Mouse (Mus musculus): ENCODE data around the gene Larp7.

Larp7 gene

DNA sequence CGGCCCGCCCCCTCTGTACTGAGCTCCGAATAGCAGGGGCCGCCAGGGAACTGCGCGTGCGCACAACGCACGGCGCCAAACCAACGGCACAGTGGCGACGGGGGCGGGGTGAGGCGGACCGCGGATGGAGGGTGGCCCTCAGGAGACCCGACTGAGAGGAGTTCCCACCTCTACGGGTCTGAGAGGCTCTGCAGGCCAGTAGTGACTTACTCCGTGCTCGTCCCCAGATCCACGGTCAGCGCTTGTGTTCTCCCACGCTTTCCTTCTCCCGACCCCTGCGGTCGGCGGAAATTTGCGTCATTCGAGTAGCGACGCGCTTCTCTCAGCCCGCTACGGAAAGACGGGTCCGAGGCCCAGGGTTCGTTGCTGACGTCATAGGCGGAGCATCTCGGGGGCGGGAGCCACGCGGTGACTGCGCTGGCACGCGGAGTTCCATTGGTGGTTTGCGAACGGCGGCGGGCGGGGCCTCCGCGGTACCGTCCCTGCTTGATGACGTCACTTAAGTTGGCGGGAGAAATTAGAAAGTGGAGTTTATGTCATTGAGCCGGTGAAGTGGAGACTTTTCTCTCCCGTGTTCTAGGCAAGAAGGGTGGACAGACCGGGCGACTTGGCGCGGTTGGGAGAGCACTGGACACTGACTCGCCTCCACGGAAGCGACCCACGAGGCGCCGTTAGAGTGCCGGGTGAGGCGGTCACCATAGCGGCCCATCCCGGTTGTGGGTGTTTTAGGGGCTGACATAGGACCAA lies at the start of gene Larp7, which contains the start of gene Zgrf1:
Gene Larp7, minus strand, starts transcription at position 377 of the 747 bp plus-strand sequence.
Gene Zgrf1, plus strand, starts transcription at position 517 of the 747 bp plus-strand sequence.
- ATAC-seq (ENCODE audit: low TSS enrichment) = peak; percentile 98

DNA sequence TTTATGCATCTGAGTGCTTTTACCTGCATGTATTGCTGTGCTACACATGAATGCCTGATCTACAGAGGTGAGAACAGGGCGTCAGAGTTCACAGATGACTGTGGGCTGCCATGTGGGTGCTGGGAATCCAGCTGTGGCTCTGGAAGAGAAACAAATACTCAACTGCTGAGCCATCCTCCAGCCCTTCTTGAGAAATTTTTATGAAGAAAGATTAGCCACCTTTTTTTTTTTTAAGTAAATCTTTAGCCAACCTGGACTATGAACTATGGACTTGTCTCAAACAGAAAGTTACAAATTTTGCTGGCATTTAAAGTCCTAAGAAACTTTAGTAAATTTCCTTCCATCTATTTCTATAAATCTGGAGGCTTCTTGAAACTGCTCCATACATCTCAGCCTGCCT lies 44.0 kb upstream of the Larp7 start:
- ATAC-seq (ENCODE audit: low TSS enrichment) = no peak

DNA sequence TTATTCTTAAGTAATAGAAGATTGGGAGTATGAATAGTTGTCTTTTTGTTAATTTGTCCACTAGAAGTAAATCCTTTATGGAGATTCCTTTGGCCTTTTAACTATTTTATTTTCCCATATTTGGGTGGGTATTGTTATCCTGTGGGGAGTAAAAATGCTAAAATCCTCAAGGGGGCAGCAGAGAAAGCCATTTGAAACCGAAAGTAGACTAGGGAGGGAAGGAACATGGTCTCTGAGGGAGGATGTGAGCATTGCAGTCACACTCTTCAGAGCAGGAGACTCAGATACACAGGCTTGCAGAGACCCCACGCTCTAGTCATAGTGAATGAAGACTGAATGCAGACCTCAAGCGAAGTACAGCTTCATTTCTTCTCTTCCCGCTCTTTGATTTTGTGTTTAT lies 19.4 kb upstream of the Larp7 start:
- ATAC-seq (ENCODE audit: low TSS enrichment) = peak; percentile 98

DNA sequence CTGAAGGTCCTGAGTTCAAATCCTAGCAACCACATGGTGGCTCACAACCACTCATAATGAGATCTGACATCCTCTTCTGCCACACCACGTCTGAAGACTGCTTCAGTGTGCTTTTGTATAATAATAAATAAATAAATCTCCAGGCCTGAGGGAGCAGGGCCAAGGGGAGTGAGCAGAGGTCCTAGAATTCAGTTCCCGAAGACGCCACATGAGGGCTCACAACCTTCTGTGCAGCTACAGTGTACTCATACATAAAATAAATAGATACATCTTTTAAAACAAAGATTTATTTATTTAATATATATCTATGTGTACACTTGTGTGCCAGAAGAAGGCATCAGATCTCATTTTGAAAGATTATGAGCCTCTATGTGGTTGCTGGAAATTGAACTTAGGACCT lies 12.0 kb upstream of the Larp7 start:
- ATAC-seq (ENCODE audit: low TSS enrichment) = no peak

DNA sequence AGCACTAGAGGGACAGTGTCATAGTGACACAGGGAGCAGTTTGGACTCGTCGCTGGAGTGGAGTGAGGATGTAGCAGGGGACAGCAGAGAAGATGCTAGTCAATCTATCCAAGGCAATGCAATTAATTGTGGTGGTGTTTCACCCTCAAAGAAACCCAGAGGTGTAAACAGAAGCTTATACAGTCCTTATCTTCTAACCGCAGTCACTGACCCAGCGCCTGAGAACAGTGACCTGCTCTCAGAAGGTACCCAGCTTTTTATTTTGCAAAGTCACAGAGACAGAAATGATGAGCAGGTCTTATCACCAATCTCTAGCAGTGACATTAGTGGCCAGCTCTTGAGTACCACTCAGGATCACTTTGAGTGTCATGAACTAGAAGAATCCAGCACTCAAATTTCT lies 9.8 kb upstream of the Larp7 start:
- no peak for ATAC-seq (ENCODE audit: low TSS enrichment)

DNA sequence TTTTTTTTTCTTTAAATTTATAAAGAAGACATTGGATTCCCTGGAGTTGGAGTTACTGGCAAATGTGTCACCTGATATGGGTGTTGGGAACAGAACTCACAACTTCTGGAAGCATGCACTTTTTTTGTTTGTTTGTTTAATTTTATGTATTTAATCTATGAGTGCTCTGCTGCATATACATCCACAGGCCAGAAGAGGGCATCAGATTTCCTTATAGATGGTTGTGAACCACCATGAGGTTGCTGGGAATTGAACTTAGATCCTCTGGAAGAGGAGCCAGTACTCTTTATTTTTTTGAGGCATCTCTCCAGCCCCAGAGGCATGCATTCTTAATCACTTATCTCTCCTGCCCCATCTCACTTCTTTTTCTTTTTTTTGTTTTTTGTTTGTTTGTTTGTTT lies 5.1 kb upstream of the Larp7 start:
- no peak for ATAC-seq (ENCODE audit: low TSS enrichment)

DNA sequence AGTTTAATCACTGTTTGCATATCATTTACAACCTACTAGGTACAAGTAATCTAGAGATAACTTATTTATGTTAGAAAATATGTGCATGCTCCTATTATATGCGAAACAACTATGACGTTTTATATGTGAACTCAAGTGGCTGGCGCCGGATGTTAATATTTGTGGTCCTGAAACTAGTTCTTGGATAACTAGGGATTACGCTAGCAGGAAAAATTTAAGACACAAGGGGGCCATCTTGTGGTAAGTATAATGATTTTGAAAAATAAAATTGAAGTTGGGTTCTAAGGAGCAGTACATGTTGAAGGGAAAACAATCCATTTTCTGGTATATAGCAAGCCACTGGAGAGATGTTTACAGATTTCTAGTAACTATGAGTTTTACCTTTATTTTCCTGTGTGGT lies 1.6 kb upstream of the Larp7 start:
- no peak for ATAC-seq (ENCODE audit: low TSS enrichment)

DNA sequence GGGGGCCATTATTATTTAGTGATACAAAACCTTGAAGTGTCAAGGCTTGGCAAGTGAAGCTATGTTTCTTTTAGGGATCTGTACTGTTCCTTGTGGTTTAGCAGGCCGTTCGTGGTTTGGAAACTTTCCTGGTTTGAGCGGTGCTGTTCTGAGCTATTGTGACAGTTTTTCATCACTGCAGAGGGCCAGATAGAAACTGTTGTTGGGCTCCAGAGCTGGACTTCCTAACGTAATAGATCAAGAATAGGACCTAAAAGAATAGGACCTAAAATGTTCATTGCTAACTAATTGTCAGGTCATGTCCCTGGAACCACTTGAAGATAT lies 533 bp upstream of the Larp7 start:
- ATAC-seq (ENCODE audit: low TSS enrichment) = no peak

DNA sequence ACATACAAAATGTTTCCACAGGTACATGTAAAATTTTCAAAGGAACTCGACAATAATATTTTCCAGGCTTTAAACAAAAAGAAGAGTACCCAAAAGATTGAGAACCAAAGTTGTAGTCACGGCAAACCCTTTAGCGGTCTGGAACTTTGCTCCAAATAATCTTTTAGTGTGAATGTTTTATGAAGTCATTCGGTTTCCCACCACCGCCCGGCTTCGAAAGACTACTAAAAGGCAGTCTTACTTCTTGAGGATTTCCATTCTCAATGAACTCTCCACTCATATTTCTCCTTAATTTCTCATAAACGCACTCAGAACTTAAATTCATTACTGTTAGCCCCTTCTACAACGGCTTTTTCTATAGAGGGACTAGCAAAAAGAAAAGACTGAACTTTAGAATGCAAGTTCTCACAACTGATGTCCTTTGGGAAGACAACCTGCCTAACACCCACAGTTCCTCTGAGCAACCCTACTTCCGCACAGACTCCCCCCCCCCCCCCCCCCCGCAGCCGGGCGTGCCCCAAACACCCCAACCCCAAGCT lies 646 bp downstream of the Larp7 start:
- ATAC-seq (ENCODE audit: low TSS enrichment) = no peak; the same call in 1 of the 2 replicates

DNA sequence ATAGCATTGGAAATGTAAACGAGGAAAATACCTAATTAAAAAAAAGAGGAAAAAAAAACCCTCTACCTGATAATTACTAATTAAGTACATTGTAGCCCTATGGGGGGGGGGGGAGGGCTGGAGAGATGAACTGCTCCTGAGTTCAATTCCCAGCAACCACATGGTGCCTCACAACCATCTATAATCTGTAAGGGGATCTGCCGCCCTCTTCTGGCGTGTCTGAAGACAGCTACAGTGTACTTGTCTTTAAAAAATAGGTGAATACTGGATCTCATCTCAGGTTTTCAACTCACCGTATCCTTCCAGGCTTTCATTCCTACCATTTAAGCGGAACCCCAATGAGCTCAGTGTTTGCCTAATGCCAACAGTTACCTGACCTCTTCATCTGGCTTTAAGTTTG lies 5.3 kb downstream of the Larp7 start:
- ATAC-seq (ENCODE audit: low TSS enrichment) = no peak

DNA sequence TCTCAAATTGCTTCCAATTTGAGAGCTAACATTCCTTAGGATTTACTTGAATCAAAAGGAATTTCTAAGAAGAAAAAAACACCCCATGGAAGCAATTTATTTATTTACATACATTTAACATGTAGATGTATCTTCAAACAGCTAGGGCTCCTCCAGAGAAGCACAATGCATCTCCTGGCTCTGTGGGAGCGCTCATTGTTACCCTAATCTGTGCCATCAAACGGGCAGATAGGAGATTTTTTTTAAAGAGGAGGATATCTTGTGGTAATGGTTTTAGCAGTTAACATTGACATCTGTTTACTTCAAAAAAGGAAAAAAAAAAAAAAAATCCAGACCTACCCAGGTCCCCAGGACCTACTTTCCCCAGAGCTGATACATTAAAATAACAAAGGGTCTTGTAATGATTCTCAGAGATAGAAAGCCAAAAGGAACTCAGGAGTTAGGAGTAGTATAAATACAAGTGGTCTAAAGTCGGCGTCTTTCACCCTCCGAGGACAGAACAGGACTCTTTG lies 8.5 kb downstream of the Larp7 start:
- ATAC-seq (ENCODE audit: low TSS enrichment) = no peak

DNA sequence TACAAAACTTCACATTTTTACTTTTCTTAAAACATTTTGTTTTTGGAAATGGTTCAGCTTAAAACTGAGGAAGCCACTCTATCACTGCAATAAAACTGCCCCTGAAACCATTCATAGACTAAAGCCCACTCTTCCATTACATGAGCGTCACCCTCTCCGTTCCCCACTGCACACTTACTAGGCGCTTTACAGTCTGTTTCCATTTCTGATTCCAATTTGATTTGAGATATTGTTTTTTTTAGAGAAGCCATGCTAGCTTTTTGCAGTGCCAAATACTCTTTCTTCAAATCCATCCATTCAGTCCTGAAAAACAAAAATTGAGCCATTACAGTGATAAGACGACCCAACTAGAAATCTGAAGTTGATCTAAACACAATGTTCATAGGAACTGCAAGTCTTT lies 9.2 kb downstream of the Larp7 start:
- ATAC-seq (ENCODE audit: low TSS enrichment) = no peak

DNA sequence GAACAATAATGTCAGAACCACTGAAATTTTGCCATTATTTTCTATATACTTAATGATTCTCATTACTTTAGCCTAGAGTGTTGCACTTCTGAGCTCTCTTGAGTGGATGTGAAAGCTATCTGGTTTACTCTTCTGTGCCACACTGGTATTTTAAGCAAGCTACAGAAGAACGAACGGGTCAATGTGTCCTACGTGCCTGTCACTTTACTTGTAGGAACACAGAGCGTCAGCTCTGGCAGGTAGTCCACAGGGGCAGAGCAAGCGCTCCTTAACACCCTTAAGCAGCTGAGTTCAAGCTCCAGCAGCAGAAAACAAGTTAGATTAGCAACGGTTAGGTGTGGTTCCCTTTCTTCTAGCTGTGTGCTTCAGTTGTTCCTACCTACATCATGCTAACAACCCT lies 14.0 kb downstream of the Larp7 start:
- ATAC-seq (ENCODE audit: low TSS enrichment) = no peak

DNA sequence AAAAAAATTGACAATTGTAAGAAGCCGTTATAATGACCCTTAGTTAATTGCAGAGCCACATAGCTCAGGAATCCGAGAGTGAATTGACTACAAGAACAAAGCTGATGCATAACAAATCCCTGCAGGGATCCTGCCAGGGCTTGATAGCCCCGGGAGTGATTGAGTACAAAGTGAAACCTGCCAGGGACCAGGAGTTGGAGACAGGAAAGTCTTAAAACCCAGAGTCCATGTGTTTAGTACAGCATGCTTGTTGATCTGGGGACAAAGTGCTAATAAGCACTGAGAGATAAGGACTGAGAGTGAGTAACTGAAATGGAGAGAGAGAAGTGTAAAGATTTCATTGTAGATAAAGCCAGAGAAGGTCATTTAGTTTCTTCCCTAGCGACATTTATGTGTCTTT lies 22.9 kb downstream of the Larp7 start:
- ATAC-seq (ENCODE audit: low TSS enrichment) = no peak

DNA sequence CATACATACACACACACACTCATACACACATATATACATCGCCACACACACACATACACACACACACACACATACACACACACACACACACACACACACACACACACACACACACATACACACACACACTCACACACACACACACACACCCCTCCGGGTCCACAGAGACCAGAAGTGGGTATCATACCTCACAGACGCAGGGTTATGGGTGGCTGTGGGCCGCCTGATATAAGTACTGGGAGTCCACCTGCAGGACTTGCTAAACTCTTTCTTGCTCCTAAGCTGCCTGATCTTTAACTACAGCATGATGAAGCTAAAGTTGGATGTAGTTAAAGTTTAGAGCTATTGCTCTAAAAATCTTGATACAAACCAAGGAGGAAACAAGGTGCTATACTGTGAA lies 23.3 kb downstream of the Larp7 start:
- no peak for ATAC-seq (ENCODE audit: low TSS enrichment)

DNA sequence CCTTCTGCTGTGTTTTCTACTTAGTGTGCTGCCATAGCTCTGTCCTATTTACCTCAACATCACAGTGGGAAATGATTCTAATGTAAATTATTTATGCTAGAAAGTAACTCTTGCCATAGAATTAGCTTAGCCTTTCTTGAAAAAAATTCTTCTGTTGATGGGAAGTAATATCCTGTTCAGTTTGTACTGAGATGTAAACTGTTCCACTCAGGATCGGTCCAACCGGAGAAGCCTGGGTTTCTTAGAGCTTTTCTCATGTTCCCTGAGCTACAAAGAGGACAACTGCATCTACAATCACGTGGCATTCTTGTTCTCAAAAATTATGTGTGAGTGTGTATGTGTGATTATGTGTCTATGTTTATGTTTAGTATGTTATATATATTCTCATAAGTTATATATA lies 23.9 kb downstream of the Larp7 start:
- ATAC-seq (ENCODE audit: low TSS enrichment) = no peak

DNA sequence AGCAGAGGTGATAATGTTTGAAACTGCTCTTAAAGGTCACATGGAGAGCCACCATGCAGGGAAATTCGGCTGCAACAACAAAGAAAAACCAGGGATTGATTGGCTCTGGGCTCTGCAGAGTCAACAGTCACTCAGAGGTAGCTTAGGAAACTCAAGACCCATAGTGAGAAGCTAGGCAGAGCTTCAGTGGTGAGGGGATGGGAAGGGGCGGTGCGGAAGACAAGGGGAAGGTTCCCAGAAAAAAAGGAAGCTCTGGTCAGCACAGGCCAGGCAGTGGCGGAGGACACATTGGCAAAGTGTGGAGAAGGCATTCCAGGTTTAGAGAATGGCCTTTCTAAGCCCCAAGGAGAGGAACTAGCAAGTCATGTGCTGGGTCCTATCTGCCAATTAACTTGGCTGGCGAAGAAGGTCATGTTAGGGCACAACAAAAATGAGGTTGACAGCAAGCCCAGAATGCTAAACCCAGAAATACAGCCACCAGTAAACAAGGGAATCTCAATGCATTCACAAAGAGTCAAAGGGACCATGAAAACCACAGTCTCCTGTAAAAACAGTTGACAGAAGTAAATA lies 25.6 kb downstream of the Larp7 start:
- no peak for ATAC-seq (ENCODE audit: low TSS enrichment)

DNA sequence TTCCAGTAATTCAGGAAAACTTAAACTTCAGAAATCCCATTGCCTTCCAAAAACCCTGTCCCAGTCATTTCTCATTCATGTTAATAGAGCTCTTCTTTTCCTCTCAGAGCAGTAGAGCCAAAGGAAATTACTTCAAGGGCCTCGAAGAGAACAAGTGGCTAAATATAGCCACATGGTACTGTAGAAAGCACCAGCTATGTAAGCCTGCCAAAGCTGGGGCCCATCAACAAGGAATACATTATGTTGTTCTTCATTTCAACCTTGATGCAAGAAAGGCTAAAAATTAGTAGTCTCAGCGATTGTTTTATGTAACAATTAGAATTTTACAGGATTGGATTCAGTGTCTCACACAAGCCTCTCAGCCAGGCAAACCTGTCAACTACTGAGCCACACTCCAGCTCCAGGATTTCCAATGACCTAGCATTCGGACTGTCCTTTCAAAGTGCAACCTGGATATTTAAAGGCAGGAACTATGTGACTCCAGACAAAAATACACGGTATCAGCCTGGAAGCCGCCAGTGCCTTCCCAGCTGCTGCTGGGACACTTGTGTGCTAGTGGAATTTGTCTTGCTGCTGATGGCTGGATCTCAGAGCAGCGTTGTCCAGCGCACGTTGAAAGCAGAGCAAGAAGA lies 27.8 kb downstream of the Larp7 start:
- ATAC-seq (ENCODE audit: low TSS enrichment) = peak; percentile 70

DNA sequence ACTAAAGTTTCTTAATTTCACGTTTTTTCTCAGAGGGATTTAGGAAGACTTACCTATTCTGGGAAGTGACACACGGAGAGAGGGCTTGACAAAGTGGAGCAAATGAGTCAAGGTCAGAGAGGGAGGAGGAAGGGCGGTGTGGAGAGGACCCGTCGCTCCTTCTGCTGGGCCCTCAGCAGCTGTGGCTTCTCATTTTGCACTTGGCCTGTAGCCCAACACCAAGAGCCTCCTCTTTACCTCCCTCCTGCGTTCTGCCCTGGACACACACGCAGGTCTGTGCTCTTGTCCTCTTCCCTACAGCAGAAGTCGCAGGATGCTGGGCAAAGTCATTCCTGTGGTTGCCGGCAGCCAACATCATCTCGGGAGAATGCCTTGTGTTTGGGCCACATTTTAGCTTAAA lies 32.0 kb downstream of the Larp7 start:
- ATAC-seq (ENCODE audit: low TSS enrichment) = no peak

DNA sequence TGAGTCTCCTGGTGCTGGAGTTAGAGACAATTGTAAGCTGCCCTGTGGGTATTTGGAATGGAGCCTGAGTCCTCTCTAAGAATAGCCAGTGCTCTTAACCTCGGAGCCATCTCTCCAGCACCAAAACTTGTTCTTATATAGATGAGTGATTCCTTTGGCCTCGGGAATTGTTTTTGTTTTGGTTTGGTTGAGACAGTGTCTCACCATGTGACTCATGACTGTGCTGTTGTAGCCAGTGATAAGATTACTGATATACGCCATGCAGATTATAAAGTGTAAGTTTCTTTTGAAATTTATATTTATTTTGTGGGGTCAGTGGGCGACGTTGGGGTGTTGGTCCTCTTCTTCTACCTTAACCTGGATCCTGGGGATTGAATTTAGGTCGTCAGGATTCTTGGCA lies 32.8 kb downstream of the Larp7 start:
- ATAC-seq (ENCODE audit: low TSS enrichment) = no peak

DNA sequence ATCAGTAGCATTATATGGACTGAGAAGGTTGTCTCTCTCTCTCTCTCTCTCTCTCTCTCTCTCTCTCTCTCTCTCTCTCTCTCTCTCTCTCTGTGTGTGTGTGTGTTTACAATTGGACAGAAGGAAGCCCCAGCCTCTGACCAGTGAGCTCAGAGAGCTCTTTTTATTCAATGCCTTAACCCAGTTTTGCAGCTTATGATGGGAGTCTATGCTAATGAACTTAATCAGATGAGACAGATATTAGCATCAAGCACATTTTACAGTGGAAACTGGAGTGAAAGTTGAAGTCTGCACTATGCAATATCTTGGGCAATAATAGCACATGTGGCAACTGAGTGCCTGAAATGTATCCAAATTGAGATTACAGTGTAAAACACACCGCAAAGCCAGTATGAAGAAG lies 37.9 kb downstream of the Larp7 start:
- ATAC-seq (ENCODE audit: low TSS enrichment) = no peak

DNA sequence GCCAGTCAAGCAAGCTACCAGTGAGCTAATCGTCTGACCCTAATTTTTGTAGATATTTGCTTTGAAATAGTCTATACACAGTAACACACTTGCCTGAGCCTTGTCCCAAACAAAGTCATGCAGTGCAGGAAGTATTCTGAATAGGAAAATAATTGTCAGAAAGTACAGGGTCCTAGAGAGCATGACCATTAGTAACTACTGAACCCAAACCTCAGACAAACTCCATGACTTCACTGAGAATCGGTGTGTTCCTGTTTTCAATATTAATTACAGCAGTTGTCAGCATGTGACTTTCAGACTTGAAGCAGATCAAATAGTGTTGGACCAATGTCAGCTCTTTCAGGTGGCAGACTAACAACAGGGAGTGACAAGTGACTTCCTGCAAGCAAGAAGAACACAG lies 39.5 kb downstream of the Larp7 start:
- no peak for ATAC-seq (ENCODE audit: low TSS enrichment)

DNA sequence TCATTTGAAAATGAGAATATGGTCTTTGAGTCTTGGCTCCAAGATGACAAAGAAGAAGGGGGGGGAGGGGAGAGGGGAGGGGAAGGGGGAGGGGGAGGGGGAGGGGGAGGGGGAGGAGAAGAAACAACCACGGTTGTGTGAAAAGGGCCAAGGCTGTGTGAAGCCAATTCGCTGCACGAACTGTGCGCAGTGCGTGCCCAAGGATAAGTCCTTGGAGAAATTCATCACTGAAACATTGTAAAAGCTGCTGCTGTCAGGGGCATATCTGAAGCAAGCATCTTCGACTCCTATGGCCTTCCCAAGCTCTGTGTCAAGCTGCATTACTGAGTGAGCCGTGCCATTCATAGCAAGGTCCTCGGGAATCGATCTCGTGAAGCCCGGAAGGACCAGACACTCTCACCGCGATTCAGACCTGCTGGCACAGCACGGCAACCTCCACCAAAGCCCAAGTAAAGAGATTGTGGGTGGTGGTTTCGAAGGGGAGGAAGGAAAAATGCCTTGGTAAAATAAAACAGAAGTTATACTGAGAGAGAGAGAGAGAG lies 40.3 kb downstream of the Larp7 start:
- no peak for ATAC-seq (ENCODE audit: low TSS enrichment)
